Mouse (Mus musculus) intestine, postnatal 0 days (tissue): Measurements from ENCODE around the gene Shc3. TPM values are rescaled to one million over a fixed set of nuclear protein-coding genes. Genes with fewer than 3 reads are reported as not detected.

Experiments used
- ATAC-seq: fragments of 200-750 bp; cut with Nextera tagmentation; 2 replicates; pipeline ENCODE4 v1.8.0; 2017; ENCODE audit warnings: mild to moderate bottlenecking, moderate TSS enrichment, moderate library complexity
- H3K27ac ChIP-seq: fragments of 300-500 bp; sonication (generic); 2 replicates; pipeline ENCODE4 v1.5.1; 2014; ENCODE audit warnings: mild to moderate bottlenecking, low read depth, low read length, moderate library complexity
- H3K27me3 ChIP-seq: fragments of 300-500 bp; sonication (generic); replicated peaks from 2 replicates; pipeline ENCODE4 v1.6.1; 2014; ENCODE audit warnings: low read length, mixed read lengths; ENCODE audit not compliant: control insufficient read depth, insufficient read depth
- H3K36me3 ChIP-seq: fragments of 300-500 bp; sonication (generic); 2 replicates; pipeline ENCODE4 v1.6.1; 2014; ENCODE audit warnings: mild to moderate bottlenecking, moderate library complexity; ENCODE audit not compliant: control insufficient read depth, insufficient read depth
- H3K4me1 ChIP-seq: fragments of 300-500 bp; sonication (generic); replicated peaks from 2 replicates; pipeline ENCODE4 v1.6.1; 2014; ENCODE audit warnings: antibody characterized with exemption, low read length, mixed read lengths; ENCODE audit not compliant: control insufficient read depth, insufficient read depth
- H3K4me2 ChIP-seq: fragments of 300-500 bp; sonication (generic); replicated peaks from 2 replicates; pipeline ENCODE4 v1.6.1; 2014; ENCODE audit warnings: low read depth, mild to moderate bottlenecking, moderate library complexity
- H3K4me3 ChIP-seq: fragments of 300-500 bp; sonication (generic); 2 replicates; pipeline ENCODE4 v1.5.1; 2014; ENCODE audit warnings: low read depth, low read length
- H3K9ac ChIP-seq: fragments of 300-500 bp; sonication (generic); 2 replicates; pipeline ENCODE4 v1.6.1; 2014; ENCODE audit warnings: mild to moderate bottlenecking, low read depth, low read length
- H3K9me3 ChIP-seq: fragments of 300-500 bp; sonication (generic); 2 replicates; pipeline ENCODE4 v1.6.1; 2016; ENCODE audit warnings: mixed run types; ENCODE audit not compliant: control insufficient read depth
- CTCF ChIP-seq: sonication (generic); IDR thresholded peaks from 2 replicates; pipeline ENCODE4 v1.5.1; 2016; ENCODE audit warnings: low read depth, mild to moderate bottlenecking, control low read depth, antibody characterized with exemption, moderate library complexity
- WGBS: fragments of 180-500 bp; shearing (Covaris S2); extraction: QIAGEN DNeasy Blood & Tissue Kit; methylation state at CpG from one replicate; pipeline ENCODE4 v1.1.7; 2014; 5-methylcytosine and 5-hydroxymethylcytosine counted together
- polyA plus RNA-seq: library from polyadenylated mRNA; unstranded; fragments of >200 nt; fragmentation: Nextera tagmentation; extraction: Ambion mirVana; gene quantifications from 2 replicates; pipeline ENCODE4 v1.2.1, GENCODE M21; 2015

The Shc3 gene
- polyA plus RNA-seq, 1 experiment from 2014 or later: 0.17 TPM

DNA sequence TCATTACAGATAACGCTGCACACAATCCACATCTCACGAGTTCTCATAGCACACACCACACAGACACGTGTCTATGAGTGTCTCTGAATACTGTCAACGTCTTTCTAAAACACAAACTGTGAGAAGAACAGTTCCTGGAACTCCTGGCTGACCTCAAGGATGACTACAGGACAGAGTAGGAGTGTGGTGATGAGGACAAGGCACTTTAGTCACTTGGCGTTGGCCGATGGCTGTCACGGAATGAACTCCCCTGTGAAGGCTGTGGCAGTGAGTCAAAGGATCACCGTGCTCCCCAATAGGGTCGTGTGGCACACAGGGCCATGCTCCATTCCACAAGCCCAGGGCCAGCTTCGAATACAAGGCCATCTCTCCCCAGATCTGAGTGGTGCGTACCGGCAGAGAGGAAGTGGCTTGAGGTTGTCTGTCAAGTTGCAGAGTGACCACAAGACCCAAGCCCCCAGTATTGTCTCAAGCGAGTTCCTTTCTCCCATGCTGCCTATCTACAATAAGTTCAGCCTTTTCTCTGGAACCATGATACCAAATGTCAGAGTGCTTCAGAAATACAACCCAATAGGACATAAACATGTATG, 163.4 kb downstream of the Shc3 start:
- Histone ChIP-seq H3K4me1 (no peaks in the 10 kb centered on the region), H3K4me2 (no peak overlapping the region), H3K27ac (no peak overlapping the region), H3K27me3 (peaks cover 13% of the 10 kb centered on the region; the same call in 1 of the 2 replicates), H3K36me3 (no peaks in the 10 kb centered on the region), H3K4me3 (no peak overlapping the region), H3K9me3 (no peaks in the 10 kb centered on the region), H3K9ac (no peak overlapping the region)
- 86% methylated on average over 13 of the region's 13 CpGs for WGBS
- ATAC-seq: no peak
- no peak for TF ChIP-seq CTCF

DNA sequence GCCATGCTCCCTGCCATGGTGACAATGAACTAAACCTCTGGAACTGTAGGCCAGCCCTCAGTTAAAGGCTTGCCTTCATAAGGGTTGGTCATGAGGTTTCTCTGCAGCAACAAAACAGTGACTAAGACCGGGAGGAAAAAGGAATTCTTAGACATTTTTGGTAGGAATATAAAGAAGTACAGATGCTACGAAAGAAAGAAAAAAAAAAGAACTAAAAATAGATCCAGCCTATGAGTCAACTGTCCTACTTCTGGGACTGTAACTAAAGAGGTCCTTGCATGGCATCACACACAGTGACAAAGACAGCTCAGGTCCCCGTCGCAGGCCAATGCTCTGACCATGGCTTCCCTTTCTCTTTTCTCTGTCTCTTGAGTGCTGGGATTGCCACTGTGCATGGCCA, 164.7 kb downstream of the Shc3 start:
- Histone ChIP-seq H3K9me3 (no peaks in the 10 kb centered on the region), H3K36me3 (no peaks in the 10 kb centered on the region), H3K4me2 (no peak overlapping the region), H3K9ac (no peak overlapping the region), H3K4me1 (no peaks in the 10 kb centered on the region), H3K27ac (no peak overlapping the region), H3K4me3 (no peak overlapping the region), H3K27me3 (peaks cover 13% of the 10 kb centered on the region; the same call in 1 of the 2 replicates)
- 76% methylated on average over 4 of the region's 4 CpGs for WGBS
- no peak for TF ChIP-seq CTCF
- ATAC-seq: no peak

DNA sequence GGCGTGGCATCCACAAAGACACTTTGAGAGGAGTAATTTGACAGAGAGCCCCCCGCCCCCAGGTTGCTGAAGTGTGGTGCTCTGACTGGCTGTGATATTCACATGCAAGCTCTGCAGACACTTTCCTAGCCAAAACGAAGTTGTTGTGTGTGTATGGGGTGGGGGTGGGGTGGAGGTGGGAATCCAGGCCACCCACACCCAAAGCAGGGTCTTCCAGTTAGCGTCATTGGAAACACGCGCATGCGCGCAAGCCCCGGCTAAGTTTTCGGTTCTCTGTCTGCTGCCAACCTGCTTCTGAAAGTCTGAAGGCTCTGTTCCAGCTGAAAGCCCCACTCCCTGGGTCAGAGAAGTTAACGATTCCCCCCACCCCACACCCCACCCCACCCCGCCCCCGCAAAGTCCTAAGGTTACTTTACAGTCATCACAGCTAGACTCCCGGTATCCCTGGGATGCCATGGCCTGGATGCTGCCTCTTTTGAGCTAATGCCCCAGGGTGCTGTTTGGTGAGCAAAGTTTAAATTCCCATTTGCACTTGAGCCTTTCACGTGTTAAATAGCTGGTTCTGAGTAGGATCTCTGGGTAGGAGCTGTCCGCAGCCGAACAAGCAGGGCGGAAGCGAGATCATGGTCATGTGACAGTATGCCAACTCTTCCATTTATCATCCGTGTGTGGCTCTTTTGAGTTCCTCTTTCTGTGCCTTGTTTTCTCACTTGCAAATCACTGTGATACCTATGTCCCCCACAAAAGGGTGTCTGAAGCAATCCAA, 168.3 kb downstream of the Shc3 start:
- no peaks in the 10 kb centered on the region for H3K9me3 ChIP-seq
- no peaks in the 10 kb centered on the region for H3K27me3 ChIP-seq
- TF ChIP-seq CTCF: no peak
- no peak overlapping the region for H3K9ac ChIP-seq
- no peak for ATAC-seq
- peak overlapping the region; percentile 23 for H3K4me3 ChIP-seq
- no peak overlapping the region for H3K27ac ChIP-seq
- 11% methylated on average over 20 of the region's 20 CpGs for whole genome bisulfite sequencing
- no peaks in the 10 kb centered on the region for H3K4me1 ChIP-seq
- H3K4me2 ChIP-seq: peak overlapping the region; percentile 63
- H3K36me3 ChIP-seq: no peaks in the 10 kb centered on the region

DNA sequence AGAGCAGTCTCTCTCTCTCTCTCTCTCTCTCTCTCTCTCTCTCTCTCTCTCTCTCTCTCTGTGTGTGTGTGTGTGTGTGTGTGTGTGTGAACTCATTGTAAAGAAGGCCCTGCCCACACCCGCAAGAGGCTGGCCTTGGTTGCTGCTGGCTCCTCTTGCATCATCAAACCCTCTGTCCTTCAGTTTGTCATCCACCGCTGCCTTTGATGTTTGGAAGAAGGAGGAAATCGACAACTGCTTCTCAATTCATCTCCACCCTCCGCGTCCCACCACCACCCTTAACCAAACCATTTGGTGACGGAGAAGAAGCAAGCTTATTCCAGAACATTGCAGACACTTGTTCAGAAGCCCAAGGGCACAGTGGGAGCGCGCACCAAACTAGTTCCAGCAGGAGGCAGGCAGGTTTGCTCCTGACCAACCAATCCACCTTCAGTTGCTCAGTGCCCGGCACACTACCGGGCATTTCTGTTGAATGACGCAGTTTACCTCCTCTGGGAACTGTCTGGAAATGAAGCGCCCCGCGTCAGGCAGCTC, 169.0 kb downstream of the Shc3 start:
- H3K9me3 ChIP-seq: no peaks in the 10 kb centered on the region
- H3K4me2 ChIP-seq: peak overlapping the region; percentile 63
- no peak for ATAC-seq
- peak; percentile 17; the same call in 1 of the 2 replicates for TF ChIP-seq CTCF
- H3K9ac ChIP-seq: no peak overlapping the region
- H3K4me1 ChIP-seq: no peaks in the 10 kb centered on the region
- H3K36me3 ChIP-seq: no peaks in the 10 kb centered on the region
- H3K4me3 ChIP-seq: peak overlapping the region; percentile 23; the same call in 1 of the 2 replicates
- no peak overlapping the region for H3K27ac ChIP-seq
- WGBS: 31% methylated on average over 14 of the region's 14 CpGs
- H3K27me3 ChIP-seq: no peaks in the 10 kb centered on the region

DNA sequence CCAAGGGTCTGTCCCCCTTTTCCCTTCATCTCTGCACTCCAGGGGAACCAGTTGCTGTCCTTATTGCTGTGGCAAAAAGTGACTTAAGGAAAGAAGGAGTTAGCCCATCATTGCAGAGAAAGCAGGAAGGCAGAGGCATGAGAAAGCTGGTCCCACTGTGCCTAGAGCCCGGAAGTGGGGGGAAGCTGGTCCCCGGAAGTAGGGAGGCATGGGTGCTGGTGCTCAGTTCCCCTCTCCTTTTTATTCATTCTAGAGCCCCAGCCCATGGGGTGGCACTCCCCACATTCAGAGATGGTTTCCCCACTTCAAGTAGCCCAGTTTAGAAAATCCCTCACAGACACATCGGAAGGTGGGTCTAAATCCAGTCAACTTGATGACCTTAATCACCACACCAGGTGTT, 169.7 kb downstream of the Shc3 start:
- Histone ChIP-seq H3K4me3 (no peak overlapping the region), H3K4me1 (no peaks in the 10 kb centered on the region), H3K36me3 (no peaks in the 10 kb centered on the region), H3K27me3 (no peaks in the 10 kb centered on the region), H3K27ac (no peak overlapping the region), H3K4me2 (no peak overlapping the region), H3K9ac (no peak overlapping the region), H3K9me3 (no peaks in the 10 kb centered on the region)
- WGBS: 93% methylated on average over 3 of the region's 3 CpGs
- TF ChIP-seq CTCF: no peak
- no peak for ATAC-seq

DNA sequence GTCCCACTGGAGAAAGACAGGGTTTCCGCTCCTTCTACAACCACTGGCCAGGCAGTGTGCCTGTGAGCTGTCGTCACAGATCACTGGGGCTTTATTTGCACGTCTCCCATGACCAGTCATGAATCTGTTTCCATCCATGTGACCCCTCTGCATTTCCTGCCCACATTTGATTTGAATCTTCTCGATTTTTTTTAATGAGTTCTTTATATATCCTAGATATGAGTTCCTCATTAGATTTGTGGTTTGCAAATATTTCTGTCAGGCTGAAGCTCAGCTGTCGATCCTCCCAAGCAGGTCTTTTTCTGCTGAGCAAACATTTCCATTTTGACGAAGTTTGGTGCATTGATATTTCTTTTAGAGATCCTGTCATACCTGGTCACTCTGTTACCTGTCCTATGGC, 171.4 kb downstream of the Shc3 start:
- H3K27ac ChIP-seq: no peak overlapping the region
- WGBS: 78% methylated on average over 6 of the region's 6 CpGs
- H3K27me3 ChIP-seq: no peaks in the 10 kb centered on the region
- no peaks in the 10 kb centered on the region for H3K36me3 ChIP-seq
- H3K9me3 ChIP-seq: no peaks in the 10 kb centered on the region
- no peak for ATAC-seq
- no peak for TF ChIP-seq CTCF
- H3K9ac ChIP-seq: no peak overlapping the region
- H3K4me1 ChIP-seq: no peaks in the 10 kb centered on the region
- no peak overlapping the region for H3K4me2 ChIP-seq
- no peak overlapping the region for H3K4me3 ChIP-seq
